Mouse (Mus musculus) embryonic fibroblast, embryonic 13.5 days (primary cell): Measurements from ENCODE around the gene Polr2j. TPM values are rescaled to one million over a fixed set of nuclear protein-coding genes. Genes with fewer than 3 reads are reported as not detected.
A peak's percentile ranks its signal among the peaks of the same experiment; 100 is the strongest.

ENCODE experiments used
- H3K27ac ChIP-seq: 2 replicates; pipeline ENCODE4 v1.5.1; 2012; ENCODE audit warnings: low read length, control low read depth, inconsistent platforms; ENCODE audit not compliant: insufficient read depth
- H3K4me1 ChIP-seq: 2 replicates; pipeline ENCODE4 v1.6.1; 2011; ENCODE audit warnings: low read length; ENCODE audit not compliant: control insufficient read depth, insufficient read depth
- H3K4me3 ChIP-seq: 2 replicates; pipeline ENCODE4 v1.5.1; 2011; ENCODE audit warnings: mild to moderate bottlenecking, control low read depth, low read length; ENCODE audit not compliant: insufficient read depth
- CTCF ChIP-seq: IDR thresholded peaks from 2 replicates; pipeline ENCODE4 v1.5.1; 2011; ENCODE audit warnings: mild to moderate bottlenecking, control low read depth, low read length, moderate library complexity, borderline replicate concordance; ENCODE audit not compliant: insufficient read depth
- POLR2A ChIP-seq: IDR thresholded peaks from 2 replicates; pipeline ENCODE4 v1.6.1; 2011; ENCODE audit warnings: low read depth, mild to moderate bottlenecking, control low read depth, low read length, moderate library complexity
- polyA plus RNA-seq: library from polyadenylated mRNA; stranded (reverse); fragments of >200 nt; gene quantifications from 2 replicates; pipeline ENCODE4 v1.2.4, GENCODE M21; 2011; ENCODE audit warnings: low read depth; ENCODE audit not compliant: missing spikeins, insufficient read length

Gene Polr2j
- polyA plus RNA-seq, 1 experiment = 67.7 TPM

DNA sequence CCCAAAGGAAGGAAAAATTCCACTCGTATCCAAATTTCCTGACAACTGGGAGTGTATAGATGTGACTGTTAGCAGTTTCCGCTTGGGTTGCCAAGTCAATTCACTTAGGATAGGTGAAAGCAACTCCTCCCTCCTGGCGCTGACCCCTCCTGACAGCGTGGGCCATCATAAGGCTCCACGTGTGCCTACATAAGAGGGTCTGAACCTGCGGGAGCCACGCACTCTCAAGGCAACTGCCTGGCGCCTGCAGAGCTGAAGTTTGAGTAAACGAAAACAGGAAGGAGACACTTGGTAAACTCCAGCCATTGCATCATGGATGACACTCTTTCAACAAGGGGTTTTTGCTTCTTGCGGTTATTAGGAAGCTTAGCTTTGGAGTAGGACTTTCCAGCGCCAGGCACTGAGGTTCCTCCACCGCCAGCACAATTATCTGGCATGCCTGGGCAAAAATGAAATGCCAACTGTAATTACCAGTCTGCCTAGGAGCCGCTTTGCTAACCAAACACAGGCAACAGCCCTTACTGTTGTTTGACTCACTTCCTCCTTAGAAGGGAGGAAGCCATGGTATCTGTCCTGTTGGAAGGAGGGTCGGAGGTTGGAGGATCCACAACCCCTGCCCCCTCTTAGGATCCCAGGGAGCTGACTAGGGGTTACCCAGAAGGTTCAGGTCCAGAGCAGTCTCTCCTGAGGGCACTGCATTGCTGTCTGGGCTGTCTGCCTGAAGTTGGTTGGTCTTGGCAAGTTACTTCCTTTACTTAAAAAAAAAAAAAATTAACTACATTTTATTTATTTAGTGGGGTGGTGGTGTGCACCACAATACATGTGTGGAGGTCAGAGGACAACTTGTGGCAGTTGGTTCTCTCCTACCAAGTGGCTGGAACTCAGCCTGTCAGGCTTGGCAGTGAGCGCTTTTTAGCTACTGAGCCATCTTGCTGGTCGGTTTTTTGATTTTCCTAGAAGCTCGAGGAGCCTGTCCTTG is 55.2 kb downstream of the Polr2j start:
- TF ChIP-seq POLR2A (peak; percentile 43; the same call in 1 of the 2 replicates), CTCF (no peak)
- H3K27ac ChIP-seq = peak overlapping the region; percentile 84
- H3K4me3 ChIP-seq = peak overlapping the region; percentile 70
- H3K4me1 ChIP-seq = peaks cover 6% of the 10 kb centered on the region

Other genes starting within 250 kb of the Polr2j start
- gene Hspb1, start 228.7 kb upstream of the Polr2j start, polyA plus RNA-seq = 124 and 337 TPM in 2 replicates
- gene Ywhag, start 182.0 kb upstream of the Polr2j start, polyA plus RNA-seq = 255 and 333 TPM in 2 replicates
- 3.2 and 3.3 TPM in 2 replicates for gene Ssc4d, start 142.1 kb upstream of the Polr2j start, polyA plus RNA-seq
- gene Zp3, start 136.5 kb upstream of the Polr2j start, polyA plus RNA-seq = not detected in 2 replicates
- 8.5 and 10.9 TPM in 2 replicates for gene Dtx2, start 121.8 kb upstream of the Polr2j start, polyA plus RNA-seq
- gene Upk3b, start 78.1 kb upstream of the Polr2j start, polyA plus RNA-seq = 0.23 and 1.0 TPM in 2 replicates
- gene Upk3bl, start 62.1 kb upstream of the Polr2j start, polyA plus RNA-seq = not detected in 2 replicates
- gene Rasa4, start 32.7 kb upstream of the Polr2j start, polyA plus RNA-seq = 20.6 and 39.8 TPM in 2 replicates
- gene Lrwd1, start 19.4 kb downstream of the Polr2j start, polyA plus RNA-seq = 22.5 and 24.1 TPM in 2 replicates
- 8.1 and 8.8 TPM in 2 replicates for gene Alkbh4, start 19.5 kb downstream of the Polr2j start, polyA plus RNA-seq
- gene Orai2, start 54.1 kb downstream of the Polr2j start, polyA plus RNA-seq = 11.3 and 14.6 TPM in 2 replicates
- gene Prkrip1, start 82.3 kb downstream of the Polr2j start, polyA plus RNA-seq = 39.4 TPM in 2 replicates
- gene Sh2b2, start 129.9 kb downstream of the Polr2j start, polyA plus RNA-seq = 1.3 and 2.0 TPM in 2 replicates